Mouse (Mus musculus) macrophage (primary cell): Measurements from ENCODE around the gene Lrrc47. TPM values are rescaled to one million over a fixed set of nuclear protein-coding genes. Genes with fewer than 3 reads are reported as not detected.

Experiments used
- H3K27ac ChIP-seq: fragments of 350-480 bp; formaldehyde crosslinking; 2 replicates; pipeline ENCODE4 v1.9.0; 2021
- H3K36me3 ChIP-seq: fragments of 350-480 bp; formaldehyde crosslinking; 2 replicates; pipeline ENCODE4 v1.9.0; 2021; ENCODE audit errors: inconsistent target
- H3K4me3 ChIP-seq: fragments of 350-480 bp; formaldehyde crosslinking; 2 replicates; pipeline ENCODE4 v1.9.0; 2021; ENCODE audit errors: inconsistent target
- H3K79me2 ChIP-seq: fragments of 350-480 bp; formaldehyde crosslinking; 2 replicates; pipeline ENCODE4 v1.9.0; 2021; ENCODE audit errors: inconsistent target
- WGBS: methylation state at CpG from one replicate; pipeline ENCODE4 v1.1.7; 2026; ENCODE audit warnings: inconsistent platforms; ENCODE audit not compliant: missing documents; 5-methylcytosine and 5-hydroxymethylcytosine counted together
- polyA plus RNA-seq: library from polyadenylated mRNA; stranded (reverse); fragments of 250-400 nt; gene quantifications from 3 replicates; pipeline ENCODE4 v1.2.4, GENCODE M21; 2018; ENCODE audit warnings: inconsistent platforms

Gene Lrrc47
- polyA plus RNA-seq, 1 experiment from 2014 or later, result 54.1 TPM

DNA sequence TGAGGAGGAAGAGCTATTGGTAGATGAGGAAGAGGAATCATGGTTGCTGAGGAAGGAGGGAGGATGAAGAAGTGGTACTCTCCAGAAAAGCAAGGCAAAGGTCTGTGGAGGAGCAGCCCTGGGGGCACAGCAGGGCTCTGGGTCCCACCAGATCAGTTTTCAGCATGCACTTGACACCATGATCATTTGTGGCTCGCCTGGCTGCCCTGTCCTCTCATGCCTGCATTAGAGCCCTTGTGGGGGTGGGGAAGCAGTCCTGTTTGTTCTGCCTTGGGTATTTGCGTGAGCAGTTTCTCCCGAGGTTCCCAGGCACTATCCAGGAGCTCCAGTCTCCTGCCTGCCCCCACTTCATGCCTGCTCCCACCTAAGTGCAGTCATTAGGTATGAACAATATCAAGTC, 25.6 kb downstream of the Lrrc47 start:
- Histone ChIP-seq H3K4me3 (no peak overlapping the region), H3K36me3 (no peaks in the 10 kb centered on the region), H3K79me2 (no peaks in the 10 kb centered on the region), H3K27ac (no peak overlapping the region)
- WGBS, result 51% methylated on average over 3 of the region's 3 CpGs

DNA sequence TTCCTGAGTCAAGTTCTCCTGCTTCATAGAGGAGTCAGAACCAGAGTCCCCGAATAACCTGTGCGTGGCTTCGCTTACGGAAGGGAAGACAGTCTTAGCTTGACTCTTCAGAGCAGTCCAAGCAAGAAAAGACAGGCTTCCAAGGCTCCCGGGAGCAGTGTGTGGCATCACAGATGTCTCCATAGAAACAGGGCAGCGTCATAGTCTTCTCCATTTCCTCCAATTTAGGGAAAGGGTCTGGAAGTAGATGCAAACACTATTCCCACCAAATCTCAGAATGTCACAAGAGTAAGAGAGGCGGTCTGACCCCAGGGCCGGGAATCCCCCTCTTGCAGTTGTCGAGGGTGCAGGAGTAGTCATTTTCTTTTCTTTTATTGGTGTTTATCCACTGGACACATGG, 31.0 kb downstream of the Lrrc47 start, which contains the start of gene Ccdc27:
TSS of gene Ccdc27 (minus strand) at position 101 of the 400 bp plus-strand sequence.
- H3K27ac ChIP-seq, result no peak within 1 kb of the TSS
- H3K4me3 ChIP-seq, result no peak within 1 kb of the TSS
- H3K79me2 ChIP-seq, result no peaks in the 10 kb centered on the region
- 86% methylated on average over 8 of the region's 9 CpGs for WGBS
- no peaks in the 10 kb centered on the region for H3K36me3 ChIP-seq

- H3K27ac ChIP-seq, result no peak overlapping the region
- 76% methylated on average over 5 of the region's 5 CpGs for WGBS
- no peak overlapping the region for H3K4me3 ChIP-seq
- H3K79me2 ChIP-seq, result no peaks in the 10 kb centered on the region
- H3K36me3 ChIP-seq, result no peaks in the 10 kb centered on the region
Observed at GRCm38 (mm10) chr4:154045837-154046236, 34.3 kb downstream of the Lrrc47 start.

DNA sequence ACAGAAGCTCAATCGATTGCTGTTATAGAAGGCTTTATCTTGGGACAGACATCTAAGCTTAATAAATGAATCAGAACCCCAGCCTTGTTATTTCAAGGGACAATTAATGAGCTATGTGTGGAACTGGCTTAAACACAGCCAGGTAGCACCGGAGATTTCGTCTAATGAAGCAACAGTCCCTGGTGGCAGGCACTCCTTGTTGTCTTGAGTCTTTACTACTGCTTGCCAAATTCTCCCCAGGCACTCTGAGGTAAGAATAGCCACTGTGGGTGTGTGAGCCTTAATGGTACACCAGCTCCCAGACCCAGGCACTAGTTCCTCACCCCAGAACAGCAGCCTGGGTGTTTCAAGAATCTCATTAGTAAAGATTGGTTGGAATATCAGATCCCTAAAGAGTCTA, 39.9 kb downstream of the Lrrc47 start:
- Histone ChIP-seq H3K27ac (no peak overlapping the region), H3K79me2 (no peaks in the 10 kb centered on the region), H3K4me3 (no peak overlapping the region), H3K36me3 (no peaks in the 10 kb centered on the region)
- 91% methylated on average over 3 of the region's 3 CpGs for WGBS

DNA sequence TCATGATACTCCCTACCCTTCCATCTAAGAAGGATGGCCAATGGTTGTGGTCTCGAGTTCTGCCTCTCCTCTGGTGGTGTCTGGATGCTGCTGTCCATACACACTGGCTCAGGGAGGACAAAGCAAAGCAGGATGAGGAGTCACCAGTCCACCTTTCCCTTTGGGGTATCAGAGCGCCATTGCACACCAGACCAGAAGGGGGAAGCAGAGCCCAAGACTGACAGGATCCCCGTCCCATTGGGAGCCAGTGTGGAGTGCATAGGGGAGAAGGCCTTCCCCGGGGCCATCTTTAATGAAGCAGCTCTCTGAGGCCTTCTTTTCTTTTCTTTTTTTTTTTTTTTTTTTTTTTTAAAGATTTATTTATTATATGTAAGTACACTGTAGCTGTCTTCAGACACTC, 41.5 kb downstream of the Lrrc47 start:
- Histone ChIP-seq H3K36me3 (no peaks in the 10 kb centered on the region), H3K27ac (no peak overlapping the region), H3K79me2 (no peaks in the 10 kb centered on the region), H3K4me3 (no peak overlapping the region)
- WGBS, result 48% methylated on average over 3 of the region's 4 CpGs

GRCm38 (mm10) chr4:154055482-154055881, 44.0 kb downstream of the Lrrc47 start:
- WGBS, result 87% methylated on average over 7 of the region's 7 CpGs
- no peaks in the 10 kb centered on the region for H3K36me3 ChIP-seq
- H3K4me3 ChIP-seq, result no peak overlapping the region
- no peak overlapping the region for H3K27ac ChIP-seq
- H3K79me2 ChIP-seq, result no peaks in the 10 kb centered on the region

DNA sequence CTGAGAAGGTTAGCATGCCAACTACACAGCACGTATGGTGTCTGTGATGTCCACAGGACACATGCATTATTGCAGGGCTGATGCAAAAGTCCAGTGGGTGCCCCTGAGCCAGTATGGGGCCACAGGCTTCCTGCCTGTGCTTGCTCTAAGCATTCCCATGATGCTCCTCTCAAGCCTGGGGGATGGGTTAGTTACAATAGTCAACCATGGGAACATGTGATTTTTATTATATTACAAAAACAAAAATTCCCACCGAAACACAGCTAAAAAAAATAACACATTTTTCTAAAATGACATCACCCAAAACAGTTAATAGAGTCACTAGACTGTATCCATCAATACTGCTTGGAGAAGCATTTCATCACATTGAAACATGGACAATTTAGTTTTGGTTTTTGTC, 44.5 kb downstream of the Lrrc47 start:
- Histone ChIP-seq H3K79me2 (no peaks in the 10 kb centered on the region), H3K4me3 (no peak overlapping the region), H3K27ac (no peak overlapping the region), H3K36me3 (no peaks in the 10 kb centered on the region)
- WGBS, result 87% methylated on average over 2 of the region's 2 CpGs

GRCm38 (mm10) chr4:154056661-154057060, 45.1 kb downstream of the Lrrc47 start:
- H3K36me3 ChIP-seq, result no peaks in the 10 kb centered on the region

GRCm38 (mm10) chr4:154057696-154058095, 46.2 kb downstream of the Lrrc47 start:
- WGBS, result 66% methylated on average over 4 of the region's 4 CpGs
- Histone ChIP-seq H3K4me3 (no peak overlapping the region), H3K36me3 (no peaks in the 10 kb centered on the region), H3K79me2 (no peaks in the 10 kb centered on the region), H3K27ac (no peak overlapping the region)

More at GRCm38 (mm10) chr4:154056661-154057060, 45.1 kb downstream of the Lrrc47 start:
- Histone ChIP-seq H3K4me3 (no peak overlapping the region), H3K79me2 (no peaks in the 10 kb centered on the region), H3K27ac (no peak overlapping the region)
- WGBS, result 41% methylated on average over 2 of the region's 2 CpGs

- 62% methylated on average over 12 of the region's 14 CpGs for WGBS
Observed at GRCm38 (mm10) chr4:154064827-154065773, 53.6 kb downstream of the Lrrc47 start.

DNA sequence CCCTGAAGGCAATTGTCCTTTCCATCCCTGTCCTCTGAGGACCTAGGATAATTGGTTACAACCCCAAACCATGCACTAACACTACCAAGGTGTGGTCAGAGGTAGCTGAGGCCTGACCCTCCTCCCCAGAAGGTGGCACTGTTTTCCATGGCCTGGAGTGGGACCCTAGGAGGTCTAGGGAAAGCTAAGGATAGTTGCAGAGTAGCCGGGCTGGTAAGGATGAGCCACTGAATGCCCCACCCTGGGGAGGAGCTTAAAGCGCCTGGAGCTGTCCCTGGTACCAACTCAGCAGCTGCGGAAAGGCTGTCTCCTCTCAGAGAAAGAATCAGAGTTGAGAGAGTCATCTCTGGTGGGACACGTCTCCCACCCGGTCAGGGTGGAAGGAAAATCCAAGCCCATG, 59.4 kb downstream of the Lrrc47 start:
- Histone ChIP-seq H3K4me3 (no peak overlapping the region), H3K27ac (no peak overlapping the region), H3K79me2 (no peaks in the 10 kb centered on the region), H3K36me3 (no peaks in the 10 kb centered on the region)
- whole genome bisulfite sequencing, result 6% methylated on average over 5 of the region's 5 CpGs

More at GRCm38 (mm10) chr4:154064827-154065773, 53.6 kb downstream of the Lrrc47 start:
- H3K4me3 ChIP-seq, result no peak overlapping the region
- H3K36me3 ChIP-seq, result no peaks in the 10 kb centered on the region
- no peaks in the 10 kb centered on the region for H3K79me2 ChIP-seq
- H3K27ac ChIP-seq, result no peak overlapping the region

Other genes with a start within 250 kb of the Lrrc47 start
- 19.3 to 38.5 TPM (median 20.7 TPM) in 3 replicates for gene A430005L14Rik, start 54.5 kb upstream of the Lrrc47 start, polyA plus RNA-seq
- 1.7 to 3.2 TPM (median 2.0 TPM) in 3 replicates for gene Dffb, start 36.6 kb upstream of the Lrrc47 start, polyA plus RNA-seq
- 8.7 to 10.8 TPM (median 10.1 TPM) in 3 replicates for gene Cep104, start 36.5 kb upstream of the Lrrc47 start, polyA plus RNA-seq
- 1.2 to 1.8 TPM (median 1.7 TPM) in 3 replicates for gene Smim1, start 14.5 kb downstream of the Lrrc47 start, polyA plus RNA-seq
- not detected in 3 replicates for gene Ccdc27, start 30.9 kb downstream of the Lrrc47 start, polyA plus RNA-seq
- gene Trp73, start 128.5 kb downstream of the Lrrc47 start, polyA plus RNA-seq, result not detected in 3 replicates
- gene Wrap73, start 130.6 kb downstream of the Lrrc47 start, polyA plus RNA-seq, result 3.5 to 10.3 TPM (median 8.7 TPM) in 3 replicates
- 67.1 to 106 TPM (median 87.0 TPM) in 3 replicates for gene Tprgl, start 148.9 kb downstream of the Lrrc47 start, polyA plus RNA-seq
- gene Megf6, start 159.0 kb downstream of the Lrrc47 start, polyA plus RNA-seq, result not detected in 3 replicates